Mouse (Mus musculus) intestine, embryonic 15.5 days (tissue): ENCODE measurements around the gene Rab4b. TPM values are rescaled to one million over a fixed set of nuclear protein-coding genes. Genes with fewer than 3 reads are reported as not detected.

Experiments
- ATAC-seq: fragments of 200-750 bp; cut with Nextera tagmentation; 2 replicates; pipeline ENCODE4 v1.8.0; 2017; ENCODE audit warnings: moderate TSS enrichment, moderate library complexity
- H3K27ac ChIP-seq: fragments of 300-500 bp; sonication (generic); 2 replicates; pipeline ENCODE4 v1.5.1; 2015; ENCODE audit warnings: mild to moderate bottlenecking, inconsistent platforms
- H3K27me3 ChIP-seq: fragments of 300-500 bp; sonication (generic); replicated peaks from 2 replicates; pipeline ENCODE4 v1.6.1; 2015; ENCODE audit warnings: inconsistent platforms
- H3K36me3 ChIP-seq: fragments of 300-500 bp; sonication (generic); 2 replicates; pipeline ENCODE4 v1.6.1; 2015; ENCODE audit warnings: inconsistent platforms
- H3K4me1 ChIP-seq: fragments of 300-500 bp; sonication (generic); replicated peaks from 2 replicates; pipeline ENCODE4 v1.6.1; 2015; ENCODE audit warnings: inconsistent platforms
- H3K4me2 ChIP-seq: fragments of 300-500 bp; sonication (generic); replicated peaks from 2 replicates; pipeline ENCODE4 v1.6.1; 2015; ENCODE audit warnings: mild to moderate bottlenecking, inconsistent platforms
- H3K4me3 ChIP-seq: fragments of 300-500 bp; sonication (generic); replicated peaks from 2 replicates; pipeline ENCODE4 v1.5.1; 2015; ENCODE audit warnings: inconsistent platforms
- H3K9ac ChIP-seq: fragments of 300-500 bp; sonication (generic); 2 replicates; pipeline ENCODE4 v1.6.1; 2015; ENCODE audit warnings: inconsistent platforms
- H3K9me3 ChIP-seq: fragments of 300-500 bp; sonication (generic); 2 replicates; pipeline ENCODE4 v1.6.1; 2016; ENCODE audit warnings: inconsistent platforms
- WGBS: fragments of 180-500 bp; shearing (Covaris S2); methylation state at CpG from one replicate; pipeline ENCODE4 v1.1.7; 2015; 5-methylcytosine and 5-hydroxymethylcytosine counted together
- polyA plus RNA-seq: library from polyadenylated mRNA; unstranded; fragments of >200 nt; fragmentation: Nextera tagmentation; extraction: Ambion mirVana; gene quantifications from 2 replicates; pipeline ENCODE4 v1.2.1, GENCODE M21; 2015

Rab4b gene
- polyA plus RNA-seq, 1 experiment from 2014 or later = 65.4 TPM

- whole genome bisulfite sequencing = 95% methylated on average over 8 of the region's 8 CpGs
- H3K4me3 ChIP-seq = no peak overlapping the region
- H3K27me3 ChIP-seq = no peaks in the 10 kb centered on the region
- no peak for ATAC-seq
- peaks cover 10% of the 10 kb centered on the region for H3K4me1 ChIP-seq
- no peak overlapping the region for H3K9ac ChIP-seq
- no peak overlapping the region for H3K27ac ChIP-seq
- no peaks in the 10 kb centered on the region for H3K9me3 ChIP-seq
- no peak overlapping the region for H3K4me2 ChIP-seq
- H3K36me3 ChIP-seq = peaks cover 10% of the 10 kb centered on the region
Measured at GRCm38 (mm10) chr7:27198779-27199178, 20.1 kb upstream of the Rab4b start.

- H3K4me3 ChIP-seq = no peak overlapping the region
- H3K9ac ChIP-seq = no peak overlapping the region
- no peak overlapping the region for H3K4me2 ChIP-seq
- H3K4me1 ChIP-seq = peaks cover 13% of the 10 kb centered on the region
- H3K36me3 ChIP-seq = peaks cover 11% of the 10 kb centered on the region; the same call in 1 of the 2 replicates
- H3K9me3 ChIP-seq = no peaks in the 10 kb centered on the region
- H3K27me3 ChIP-seq = no peaks in the 10 kb centered on the region
- ATAC-seq = no peak
- H3K27ac ChIP-seq = no peak overlapping the region
Measured at GRCm38 (mm10) chr7:27198355-27198754, 19.7 kb upstream of the Rab4b start.

DNA sequence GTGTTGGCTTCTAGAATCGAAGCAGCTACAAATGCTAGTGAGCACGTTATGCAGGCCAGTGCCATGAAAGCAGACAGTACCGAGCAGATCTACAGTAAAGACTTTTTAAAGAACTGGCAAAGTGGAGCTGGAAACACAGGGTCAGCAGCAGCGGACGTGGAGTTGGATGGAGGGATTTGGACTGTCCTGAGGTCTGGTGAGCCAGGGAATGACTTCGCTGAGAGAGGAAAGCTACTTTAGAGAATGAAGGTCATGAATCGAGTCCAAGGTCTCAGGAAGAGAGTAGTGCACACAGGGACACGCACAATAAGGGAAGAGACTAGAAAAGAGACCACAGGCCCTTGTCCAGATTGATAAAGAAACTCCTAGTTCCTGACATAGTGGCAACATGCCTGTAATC, 18.9 kb upstream of the Rab4b start:
- no peaks in the 10 kb centered on the region for H3K27me3 ChIP-seq
- no peak overlapping the region for H3K27ac ChIP-seq
- H3K36me3 ChIP-seq = peaks cover 9% of the 10 kb centered on the region
- H3K9me3 ChIP-seq = no peaks in the 10 kb centered on the region
- WGBS = 89% methylated on average over 8 of the region's 8 CpGs
- peaks cover 13% of the 10 kb centered on the region for H3K4me1 ChIP-seq
- no peak for ATAC-seq
- H3K4me2 ChIP-seq = no peak overlapping the region
- no peak overlapping the region for H3K4me3 ChIP-seq
- H3K9ac ChIP-seq = no peak overlapping the region

- Histone ChIP-seq H3K9ac (no peak overlapping the region), H3K4me3 (no peak overlapping the region), H3K27ac (no peak overlapping the region; the same call in 1 of the 2 replicates), H3K36me3 (peaks cover 13% of the 10 kb centered on the region), H3K27me3 (no peaks in the 10 kb centered on the region), H3K9me3 (no peaks in the 10 kb centered on the region), H3K4me1 (peaks cover 13% of the 10 kb centered on the region), H3K4me2 (no peak overlapping the region)
- 87% methylated on average over 3 of the region's 3 CpGs for WGBS
- no peak for ATAC-seq
Measured at GRCm38 (mm10) chr7:27197136-27197535, 18.4 kb upstream of the Rab4b start.

DNA sequence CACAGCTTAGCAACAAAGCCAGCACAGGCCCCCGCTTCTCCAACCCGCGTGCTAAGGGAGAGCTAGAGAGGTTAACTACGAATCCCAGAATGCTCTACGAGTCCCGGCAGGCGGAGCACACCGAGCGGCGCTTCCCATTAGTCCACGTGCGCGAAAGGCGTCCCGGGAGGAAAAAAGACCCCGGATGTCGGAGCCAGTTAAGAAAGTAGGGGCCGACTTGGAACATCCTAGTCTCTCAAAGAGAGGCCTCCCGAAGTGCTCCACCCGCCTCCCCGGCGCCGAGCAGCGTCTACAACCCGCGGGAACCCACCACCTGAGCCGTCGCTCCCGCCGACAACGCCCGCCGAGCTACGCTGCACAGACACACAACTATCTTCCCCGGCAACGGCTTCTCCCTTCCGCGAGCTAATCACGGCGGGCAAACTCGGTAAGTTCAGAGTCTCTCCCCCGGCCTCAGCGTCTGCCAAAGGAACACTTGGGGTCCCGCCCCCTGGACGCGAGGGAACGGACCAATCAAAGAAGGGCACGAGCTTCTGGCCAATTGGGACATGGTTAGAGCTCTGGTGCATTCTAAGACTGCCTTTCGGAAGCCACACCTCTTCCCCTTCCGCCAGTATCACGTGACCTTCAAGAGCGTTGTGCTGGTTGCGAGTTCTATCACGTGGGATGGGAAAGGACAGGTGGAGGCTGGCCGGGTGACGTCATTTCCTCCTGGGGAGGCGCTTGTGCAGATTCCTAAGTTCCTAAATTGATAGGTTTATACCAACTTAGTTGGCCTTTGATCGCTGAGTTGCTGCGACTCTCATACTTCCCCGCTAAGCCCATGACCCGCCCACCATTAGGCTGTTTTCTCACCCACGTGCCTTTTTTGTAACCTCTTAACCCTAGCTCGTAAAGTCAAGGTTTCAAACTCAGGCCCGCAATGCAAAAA, 17.2 kb upstream of the Rab4b start, which contains the start of the genes BC024978 and Snrpa:
Gene BC024978 (plus strand): TSS at position 101 of the 931 bp plus-strand sequence.
Gene Snrpa (minus strand): TSS at position 591 of the 931 bp plus-strand sequence.
- H3K36me3 ChIP-seq = peaks cover 25% of the 10 kb centered on the region
- peaks cover 13% of the 10 kb centered on the region for H3K4me1 ChIP-seq
- peak within 1 kb of the TSS; percentile 100 for H3K27ac ChIP-seq
- H3K4me3 ChIP-seq = peak within 1 kb of the TSS; percentile 80
- H3K4me2 ChIP-seq = peak within 1 kb of the TSS; percentile 80
- H3K9me3 ChIP-seq = no peaks in the 10 kb centered on the region
- ATAC-seq = peak; percentile 99
- peak within 1 kb of the TSS; percentile 91 for H3K9ac ChIP-seq
- H3K27me3 ChIP-seq = no peaks in the 10 kb centered on the region
- WGBS = under 1% methylated on average over 64 of the region's 64 CpGs

DNA sequence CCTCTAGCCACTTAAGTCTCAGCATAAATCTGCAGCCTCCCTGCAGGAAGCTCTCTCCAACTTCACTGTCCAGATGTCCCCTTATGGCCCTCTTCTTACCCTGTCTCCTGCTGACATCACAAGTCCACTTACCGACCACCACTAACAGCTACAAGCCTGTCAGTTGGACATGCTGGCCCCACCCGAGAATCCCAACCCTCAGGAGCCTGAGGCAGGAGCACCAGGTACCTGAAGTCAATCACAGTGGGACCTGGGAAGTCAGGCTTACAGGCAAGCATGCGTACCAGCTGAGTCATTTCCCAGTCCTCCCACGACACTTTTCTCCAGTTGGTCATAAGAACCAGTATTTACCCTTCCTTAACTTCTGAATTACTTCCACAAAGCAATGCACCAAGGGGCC, 15.0 kb upstream of the Rab4b start:
- no peak overlapping the region for H3K4me3 ChIP-seq
- H3K27me3 ChIP-seq = no peaks in the 10 kb centered on the region
- H3K9ac ChIP-seq = no peak overlapping the region
- H3K36me3 ChIP-seq = peaks cover 48% of the 10 kb centered on the region
- no peak overlapping the region for H3K27ac ChIP-seq
- peaks cover 13% of the 10 kb centered on the region for H3K4me1 ChIP-seq
- H3K9me3 ChIP-seq = no peaks in the 10 kb centered on the region
- no peak for ATAC-seq
- WGBS = 74% methylated on average over 4 of the region's 4 CpGs
- H3K4me2 ChIP-seq = no peak overlapping the region

- ATAC-seq = no peak
- 94% methylated on average over 5 of the region's 5 CpGs for WGBS
- Histone ChIP-seq H3K27me3 (no peaks in the 10 kb centered on the region), H3K4me3 (no peak overlapping the region), H3K9me3 (no peaks in the 10 kb centered on the region), H3K4me2 (no peak overlapping the region), H3K27ac (no peak overlapping the region), H3K9ac (no peak overlapping the region), H3K36me3 (peaks cover 54% of the 10 kb centered on the region), H3K4me1 (peaks cover 13% of the 10 kb centered on the region)
Measured at GRCm38 (mm10) chr7:27192434-27192833, 13.7 kb upstream of the Rab4b start.

DNA sequence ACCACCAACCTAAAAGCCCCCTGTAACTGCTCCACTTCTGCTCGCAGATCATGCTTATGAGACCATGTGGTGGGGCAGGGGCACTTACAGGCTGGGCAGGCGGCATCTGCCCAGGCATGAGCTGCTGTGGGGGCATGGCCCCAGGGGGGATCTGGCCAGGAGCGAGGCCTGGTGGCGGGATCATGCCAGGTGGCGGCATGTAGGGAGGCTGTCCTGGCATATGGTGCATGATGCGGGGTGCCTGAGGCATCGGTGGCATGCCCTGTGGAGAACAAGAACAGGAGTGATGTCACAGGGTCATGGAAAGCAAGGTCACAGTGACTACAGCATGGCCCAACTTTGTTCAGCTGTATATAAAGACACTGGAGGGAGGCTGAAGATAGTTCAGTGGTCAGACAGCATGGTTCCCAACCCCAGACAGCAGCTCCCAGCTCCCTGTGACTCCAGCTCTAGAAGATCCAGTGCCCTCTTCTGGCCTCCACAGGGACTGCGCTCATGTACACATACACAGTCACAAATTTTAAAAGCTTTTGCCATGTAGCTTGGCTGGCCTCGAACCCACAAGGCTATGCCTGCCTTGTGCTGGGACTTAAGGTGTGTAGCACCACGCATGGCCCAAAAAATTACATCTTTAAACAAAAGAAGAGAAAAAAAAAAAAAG, 10.7 kb upstream of the Rab4b start:
- Histone ChIP-seq H3K4me2 (no peak overlapping the region), H3K9me3 (no peaks in the 10 kb centered on the region), H3K36me3 (peaks cover 81% of the 10 kb centered on the region), H3K27ac (no peak overlapping the region), H3K4me1 (peaks cover 7% of the 10 kb centered on the region), H3K9ac (no peak overlapping the region), H3K4me3 (no peak overlapping the region), H3K27me3 (no peaks in the 10 kb centered on the region)
- WGBS = 96% methylated on average over 10 of the region's 10 CpGs
- no peak for ATAC-seq

DNA sequence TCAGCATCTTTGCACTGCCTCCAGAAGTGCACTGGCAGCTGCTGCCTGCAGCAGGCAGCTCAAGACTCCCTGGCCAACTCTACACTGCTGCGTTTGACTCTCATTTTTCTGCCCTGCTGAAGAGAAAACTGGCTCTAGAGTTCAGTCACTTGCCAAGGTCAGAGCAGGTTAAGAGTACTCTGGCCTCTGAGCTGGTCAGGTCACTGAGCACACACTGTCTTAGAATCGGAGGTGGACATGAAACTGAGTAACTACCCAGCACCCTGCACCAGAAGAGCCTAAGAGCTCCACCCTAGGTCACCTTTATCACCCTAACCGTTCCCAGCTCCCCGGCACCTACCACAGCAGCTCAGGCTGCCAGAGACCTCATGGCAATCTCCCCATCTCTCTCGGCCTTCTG, 7.3 kb upstream of the Rab4b start:
- ATAC-seq = no peak
- H3K36me3 ChIP-seq = peaks cover 56% of the 10 kb centered on the region
- no peaks in the 10 kb centered on the region for H3K27me3 ChIP-seq
- WGBS = 93% methylated on average over 5 of the region's 5 CpGs
- H3K9me3 ChIP-seq = no peaks in the 10 kb centered on the region
- H3K27ac ChIP-seq = no peak overlapping the region
- no peak overlapping the region for H3K4me2 ChIP-seq
- no peak overlapping the region for H3K4me3 ChIP-seq
- no peaks in the 10 kb centered on the region for H3K4me1 ChIP-seq
- H3K9ac ChIP-seq = no peak overlapping the region

DNA sequence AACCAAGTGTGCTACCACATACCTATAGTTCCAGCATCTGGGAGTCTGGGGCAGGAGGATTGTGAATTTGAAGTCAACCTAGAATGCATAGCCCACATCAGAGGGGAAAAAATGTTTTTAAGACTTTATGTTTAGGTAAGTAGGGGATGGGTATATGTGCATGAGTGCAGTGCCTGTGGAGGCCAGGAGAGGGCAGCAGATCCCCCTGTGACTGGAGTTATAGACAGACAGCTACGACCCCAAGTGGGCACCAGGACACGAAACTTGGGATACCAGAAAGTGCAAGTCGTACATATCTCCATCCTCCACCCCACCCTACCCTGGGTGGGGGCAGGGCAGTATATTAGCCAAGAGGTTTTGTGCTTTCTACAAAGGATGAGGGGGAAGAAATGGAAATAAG, 6.3 kb upstream of the Rab4b start:
- H3K36me3 ChIP-seq = peaks cover 46% of the 10 kb centered on the region
- 64% methylated on average over 3 of the region's 3 CpGs for WGBS
- 0 out of 2 replicates have a peak, but pooled peaks cover 6% of the 10 kb centered on the region for H3K4me1 ChIP-seq
- no peaks in the 10 kb centered on the region for H3K27me3 ChIP-seq
- no peak overlapping the region for H3K4me2 ChIP-seq
- no peak for ATAC-seq
- H3K4me3 ChIP-seq = no peak overlapping the region
- no peaks in the 10 kb centered on the region for H3K9me3 ChIP-seq
- H3K9ac ChIP-seq = no peak overlapping the region
- no peak overlapping the region for H3K27ac ChIP-seq

DNA sequence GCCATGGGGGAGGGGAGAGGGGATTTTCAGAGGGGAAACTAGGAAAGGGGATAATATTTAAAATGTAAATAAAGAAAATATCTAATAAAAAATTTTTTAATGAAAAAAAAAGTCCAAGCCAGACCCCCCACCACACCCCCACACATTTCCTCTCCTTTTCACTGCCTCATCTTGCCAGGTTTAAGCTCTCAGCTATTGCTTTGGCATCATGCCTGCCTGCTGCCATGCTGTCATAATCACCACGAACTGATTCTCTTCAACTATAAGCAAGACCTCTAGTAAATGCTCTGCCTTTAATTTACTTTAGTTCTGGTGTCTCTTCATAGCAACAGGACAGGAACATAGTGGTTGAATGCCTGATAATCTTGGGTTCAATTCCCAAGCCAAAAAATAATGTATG, 3.8 kb upstream of the Rab4b start:
- no peak overlapping the region for H3K27ac ChIP-seq
- peaks cover 28% of the 10 kb centered on the region for H3K36me3 ChIP-seq
- no peaks in the 10 kb centered on the region for H3K27me3 ChIP-seq
- no peaks in the 10 kb centered on the region for H3K9me3 ChIP-seq
- no peak overlapping the region for H3K9ac ChIP-seq
- H3K4me1 ChIP-seq = peaks cover 13% of the 10 kb centered on the region; the same call in 1 of the 2 replicates
- H3K4me3 ChIP-seq = no peak overlapping the region
- WGBS = 77% methylated on average over 1 of the region's 1 CpGs
- H3K4me2 ChIP-seq = no peak overlapping the region
- ATAC-seq = no peak

GRCm38 (mm10) chr7:27180837-27181695, 2.4 kb upstream of the Rab4b start, which contains the start of the genes Gm21983 and Mia:
TSS of gene Gm21983 (minus strand) at chr7:27181086.
TSS of gene Mia (minus strand) at chr7:27181157.
- WGBS = 68% methylated on average over 14 of the region's 14 CpGs
- Histone ChIP-seq H3K27me3 (no peaks in the 10 kb centered on the region), H3K9ac (peak within 1 kb of the TSS; percentile 26), H3K9me3 (no peaks in the 10 kb centered on the region), H3K4me2 (no peak within 1 kb of the TSS; the same call in 1 of the 2 replicates), H3K36me3 (peaks cover 14% of the 10 kb centered on the region), H3K27ac (peak within 1 kb of the TSS; percentile 22), H3K4me3 (no peak within 1 kb of the TSS), H3K4me1 (peaks cover 13% of the 10 kb centered on the region; the same call in 1 of the 2 replicates)
- no peak for ATAC-seq
